Mouse (Mus musculus): Measurements from ENCODE around the gene Myo18b. TPM values are rescaled to one million over a fixed set of nuclear protein-coding genes. Genes with fewer than 3 reads are reported as not detected.
A peak's percentile ranks its signal among the peaks of the same experiment; 100 is the strongest.

Myo18b gene
- polyA plus RNA-seq, 1 experiment from 2014 or later = 0.41 TPM

GRCm38 (mm10) chr5:112748001-112748719 lies 148.0 kb downstream of the Myo18b start:
- Histone ChIP-seq H3K27ac (peak overlapping the region; percentile 64; the same call in 1 of the 2 replicates), H3K36me3 (no peaks in the 10 kb centered on the region), H3K9me3 (replicated peaks) (no peaks in the 10 kb centered on the region), H3K27me3 (ENCODE audit: low read depth, poor library complexity, severe bottlenecking) (peaks cover 42% of the 10 kb centered on the region), H3K4me3 (peak overlapping the region; percentile 6), H3K4me1 (peaks cover 46% of the 10 kb centered on the region)
- 23% methylated on average over 21 of the region's 21 CpGs for WGBS
- DNase-seq (ENCODE audit: low spot score) = peak; percentile 52

DNA sequence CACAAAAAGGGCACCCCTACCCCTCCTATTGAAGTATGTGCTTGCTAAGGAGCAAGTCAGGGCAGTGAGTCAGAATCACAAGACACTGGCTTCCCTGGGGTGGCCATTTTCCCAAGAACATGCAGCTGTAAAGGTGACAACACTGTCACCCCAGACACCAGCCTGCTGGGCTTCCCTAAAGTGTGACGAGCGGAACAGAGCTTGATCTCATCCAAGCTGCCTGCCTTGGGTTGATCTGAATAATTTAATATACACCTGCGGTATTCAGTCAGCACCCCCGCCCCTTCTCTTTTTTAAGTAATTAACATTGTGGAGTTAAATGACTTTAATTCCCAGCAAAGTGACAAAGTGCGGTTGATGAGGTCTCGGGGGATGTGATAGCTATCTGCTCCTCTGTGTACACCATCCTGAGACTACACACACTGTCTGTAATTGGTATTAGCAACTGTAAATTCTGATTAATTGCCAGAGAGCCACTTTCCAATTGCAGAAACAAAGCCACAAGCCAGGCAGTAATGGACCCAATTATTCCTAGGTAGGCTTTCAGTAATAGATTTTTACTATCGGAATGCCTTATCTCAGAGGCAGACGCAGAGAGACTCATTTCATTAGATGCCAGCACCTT lies 148.7 kb downstream of the Myo18b start:
- Histone ChIP-seq H3K4me3 (no peak overlapping the region), H3K27me3 (ENCODE audit: low read depth, poor library complexity, severe bottlenecking) (peaks cover 36% of the 10 kb centered on the region), H3K9me3 (replicated peaks) (no peaks in the 10 kb centered on the region), H3K27ac (no peak overlapping the region), H3K4me1 (peaks cover 46% of the 10 kb centered on the region), H3K36me3 (no peaks in the 10 kb centered on the region)
- no peak for DNase-seq (ENCODE audit: low spot score)
- 40% methylated on average over 8 of the region's 8 CpGs for WGBS

GRCm38 (mm10) chr5:112745176-112745575 lies 151.0 kb downstream of the Myo18b start:
- H3K27ac ChIP-seq = no peak overlapping the region
- H3K27me3 ChIP-seq (ENCODE audit: low read depth, poor library complexity, severe bottlenecking) = peaks cover 22% of the 10 kb centered on the region; the same call in 1 of the 2 replicates
- no peaks in the 10 kb centered on the region for H3K36me3 ChIP-seq
- WGBS = 90% methylated on average over 6 of the region's 6 CpGs
- H3K4me1 ChIP-seq = peaks cover 41% of the 10 kb centered on the region
- no peak overlapping the region for H3K4me3 ChIP-seq
- DNase-seq (ENCODE audit: low spot score) = no peak
- H3K9me3 ChIP-seq (replicated peaks) = no peaks in the 10 kb centered on the region

DNA sequence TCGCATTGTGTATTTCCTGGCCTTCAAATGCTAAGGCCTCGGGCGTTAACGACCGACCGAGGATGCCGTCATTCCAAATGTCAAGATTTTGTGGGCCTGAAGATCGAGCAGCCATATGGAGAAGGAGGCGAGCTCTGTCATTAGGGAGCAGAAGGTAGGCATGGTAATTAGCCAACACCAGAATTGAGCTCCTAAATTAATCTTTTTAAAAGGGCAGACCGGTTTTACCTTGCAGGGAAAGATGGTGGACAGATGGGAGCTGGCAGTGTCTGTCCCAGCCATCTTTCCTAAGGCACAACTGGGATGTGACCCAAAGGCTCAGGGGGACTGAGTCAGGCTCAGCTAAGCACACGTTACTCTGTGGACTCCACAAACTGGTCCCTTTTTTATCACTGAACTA lies 151.6 kb downstream of the Myo18b start:
- Histone ChIP-seq H3K4me3 (no peak overlapping the region), H3K27ac (no peak overlapping the region), H3K27me3 (ENCODE audit: low read depth, poor library complexity, severe bottlenecking) (peaks cover 16% of the 10 kb centered on the region; the same call in 1 of the 2 replicates), H3K36me3 (no peaks in the 10 kb centered on the region), H3K9me3 (replicated peaks) (no peaks in the 10 kb centered on the region), H3K4me1 (peaks cover 35% of the 10 kb centered on the region)
- WGBS = 78% methylated on average over 11 of the region's 11 CpGs
- DNase-seq (ENCODE audit: low spot score) = no peak

DNA sequence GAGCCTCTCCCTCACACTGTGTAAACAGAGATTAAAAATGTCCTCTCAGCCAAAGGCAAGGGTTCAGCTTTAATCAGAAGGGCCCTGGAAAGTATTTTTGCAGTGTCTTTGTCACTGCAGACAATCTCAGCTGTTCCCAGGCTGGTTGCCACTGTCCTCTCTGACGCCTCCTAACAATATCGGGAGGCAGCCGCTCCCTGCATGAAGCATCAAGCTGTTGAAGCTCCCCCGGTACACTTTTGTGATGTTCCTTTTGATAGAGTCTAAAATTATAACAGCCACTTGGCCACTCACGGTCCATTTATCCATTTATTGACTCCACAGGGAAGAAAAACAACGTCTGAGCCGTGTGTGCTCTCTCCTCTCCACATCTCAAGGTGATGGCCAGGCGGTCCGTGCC lies 153.0 kb downstream of the Myo18b start:
- no peak overlapping the region for H3K4me3 ChIP-seq
- peaks cover 16% of the 10 kb centered on the region; the same call in 1 of the 2 replicates for H3K27me3 ChIP-seq (ENCODE audit: low read depth, poor library complexity, severe bottlenecking)
- H3K9me3 ChIP-seq (replicated peaks) = no peaks in the 10 kb centered on the region
- WGBS = 84% methylated on average over 9 of the region's 9 CpGs
- no peak for DNase-seq (ENCODE audit: low spot score)
- H3K4me1 ChIP-seq = peaks cover 20% of the 10 kb centered on the region
- H3K27ac ChIP-seq = no peak overlapping the region
- no peaks in the 10 kb centered on the region for H3K36me3 ChIP-seq

- no peak overlapping the region for H3K27ac ChIP-seq
- no peak overlapping the region for H3K4me3 ChIP-seq
- no peaks in the 10 kb centered on the region for H3K9me3 ChIP-seq (replicated peaks)
- WGBS = 82% methylated on average over 12 of the region's 12 CpGs
- no peak for DNase-seq (ENCODE audit: low spot score)
- H3K4me1 ChIP-seq = 0 out of 2 replicates have a peak, but pooled peaks cover 10% of the 10 kb centered on the region
- peaks cover 3% of the 10 kb centered on the region; the same call in 1 of the 2 replicates for H3K27me3 ChIP-seq (ENCODE audit: low read depth, poor library complexity, severe bottlenecking)
- no peaks in the 10 kb centered on the region for H3K36me3 ChIP-seq
Measured at GRCm38 (mm10) chr5:112740651-112741050, 155.5 kb downstream of the Myo18b start.

- no peak overlapping the region for H3K4me3 ChIP-seq
- no peaks in the 10 kb centered on the region for H3K9me3 ChIP-seq (replicated peaks)
- H3K27ac ChIP-seq = no peak overlapping the region
- WGBS = 90% methylated on average over 5 of the region's 5 CpGs
- no peaks in the 10 kb centered on the region for H3K36me3 ChIP-seq
- H3K4me1 ChIP-seq = peaks cover 8% of the 10 kb centered on the region; the same call in 1 of the 2 replicates
- H3K27me3 ChIP-seq (ENCODE audit: low read depth, poor library complexity, severe bottlenecking) = no peaks in the 10 kb centered on the region
- DNase-seq (ENCODE audit: low spot score) = no peak
Measured at GRCm38 (mm10) chr5:112735040-112735439, 161.1 kb downstream of the Myo18b start.

- 44% methylated on average over 10 of the region's 10 CpGs for WGBS
Measured at GRCm38 (mm10) chr5:112730604-112731003, 165.6 kb downstream of the Myo18b start.

DNA sequence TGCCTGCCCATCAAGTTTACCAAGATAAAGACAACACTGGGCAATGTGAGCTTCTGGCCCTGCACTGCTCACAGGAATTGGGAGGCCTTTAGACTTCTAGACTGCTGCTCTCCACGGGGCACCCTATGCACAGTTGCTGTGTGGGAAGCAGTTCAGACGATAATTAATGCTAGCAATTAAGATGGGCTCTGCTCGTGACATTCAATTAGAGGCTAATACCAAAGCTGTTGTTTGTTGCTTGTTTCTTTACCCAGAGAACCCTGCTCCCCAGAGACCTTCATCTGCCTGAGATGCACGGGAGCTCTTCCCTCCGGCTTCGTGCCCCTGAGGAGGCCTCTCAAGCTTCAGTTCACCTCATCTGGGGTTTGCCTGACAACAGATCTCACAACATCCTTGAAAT lies 167.7 kb downstream of the Myo18b start:
- no peak for DNase-seq (ENCODE audit: low spot score)
- no peak overlapping the region for H3K4me3 ChIP-seq
- no peak overlapping the region for H3K27ac ChIP-seq
- H3K36me3 ChIP-seq = no peaks in the 10 kb centered on the region
- H3K4me1 ChIP-seq = peaks cover 14% of the 10 kb centered on the region
- no peaks in the 10 kb centered on the region for H3K27me3 ChIP-seq (ENCODE audit: low read depth, poor library complexity, severe bottlenecking)
- 77% methylated on average over 6 of the region's 6 CpGs for WGBS
- H3K9me3 ChIP-seq (replicated peaks) = no peaks in the 10 kb centered on the region

More at GRCm38 (mm10) chr5:112730604-112731003, 165.6 kb downstream of the Myo18b start:
- H3K4me3 ChIP-seq = no peak overlapping the region
- H3K4me1 ChIP-seq = peaks cover 14% of the 10 kb centered on the region
- no peak overlapping the region for H3K27ac ChIP-seq
- no peaks in the 10 kb centered on the region for H3K36me3 ChIP-seq
- no peaks in the 10 kb centered on the region for H3K9me3 ChIP-seq (replicated peaks)
- no peak for DNase-seq (ENCODE audit: low spot score)
- no peaks in the 10 kb centered on the region for H3K27me3 ChIP-seq (ENCODE audit: low read depth, poor library complexity, severe bottlenecking)

GRCm38 (mm10) chr5:112718655-112719306 lies 177.4 kb downstream of the Myo18b start:
- peaks cover 5% of the 10 kb centered on the region; the same call in 1 of the 2 replicates for H3K4me1 ChIP-seq
- H3K4me3 ChIP-seq = no peak overlapping the region
- H3K9me3 ChIP-seq (replicated peaks) = no peaks in the 10 kb centered on the region
- H3K27me3 ChIP-seq (ENCODE audit: low read depth, poor library complexity, severe bottlenecking) = no peaks in the 10 kb centered on the region
- WGBS = 46% methylated on average over 12 of the region's 12 CpGs
- no peak overlapping the region for H3K27ac ChIP-seq
- H3K36me3 ChIP-seq = no peaks in the 10 kb centered on the region
- peak; percentile 95 for DNase-seq (ENCODE audit: low spot score)

GRCm38 (mm10) chr5:112714679-112715446 lies 181.3 kb downstream of the Myo18b start:
- Histone ChIP-seq H3K36me3 (no peaks in the 10 kb centered on the region), H3K4me1 (peaks cover 5% of the 10 kb centered on the region; the same call in 1 of the 2 replicates), H3K9me3 (replicated peaks) (no peaks in the 10 kb centered on the region), H3K27me3 (ENCODE audit: low read depth, poor library complexity, severe bottlenecking) (no peaks in the 10 kb centered on the region), H3K27ac (no peak overlapping the region), H3K4me3 (no peak overlapping the region)
- 69% methylated on average over 8 of the region's 8 CpGs for WGBS
- no peak for DNase-seq (ENCODE audit: low spot score)

DNA sequence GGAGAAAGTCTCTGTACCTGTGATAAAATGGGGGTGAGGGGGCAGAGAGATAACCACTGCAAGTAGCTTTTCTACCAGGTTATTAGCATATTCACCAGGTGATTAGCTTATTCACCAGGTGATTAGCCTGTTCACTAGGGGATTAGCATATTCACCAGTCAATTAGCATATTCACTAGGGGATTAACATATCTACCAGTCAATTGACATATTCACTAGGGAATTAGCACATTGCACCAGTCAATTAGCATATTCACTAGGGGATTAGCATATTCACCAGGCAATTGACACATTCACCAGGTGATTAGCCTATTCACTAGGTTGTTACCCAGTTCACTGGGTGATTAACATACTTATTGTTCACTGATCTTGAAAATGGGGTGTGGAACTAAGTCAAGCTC lies 186.3 kb downstream of the Myo18b start:
- no peak for DNase-seq (ENCODE audit: low spot score)
- Histone ChIP-seq H3K9me3 (replicated peaks) (no peaks in the 10 kb centered on the region), H3K27ac (no peak overlapping the region), H3K4me1 (no peaks in the 10 kb centered on the region; the same call in 1 of the 2 replicates), H3K36me3 (no peaks in the 10 kb centered on the region), H3K27me3 (ENCODE audit: low read depth, poor library complexity, severe bottlenecking) (no peaks in the 10 kb centered on the region), H3K4me3 (no peak overlapping the region)
